Mouse (Mus musculus): ENCODE measurements around the gene Bcl3.

GRCm38 (mm10) chr7:19769434-19770374, 52.9 kb downstream of the Bcl3 start:
- TF ChIP-seq GATA1 (IDR thresholded peaks at IDR 0.05; ENCODE audit: low read length) (no peak), TAL1 (IDR thresholded peaks at IDR 0.05; ENCODE audit: low read length) (no peak)
